Mouse (Mus musculus): ENCODE results near the gene Zswim3.

DNA sequence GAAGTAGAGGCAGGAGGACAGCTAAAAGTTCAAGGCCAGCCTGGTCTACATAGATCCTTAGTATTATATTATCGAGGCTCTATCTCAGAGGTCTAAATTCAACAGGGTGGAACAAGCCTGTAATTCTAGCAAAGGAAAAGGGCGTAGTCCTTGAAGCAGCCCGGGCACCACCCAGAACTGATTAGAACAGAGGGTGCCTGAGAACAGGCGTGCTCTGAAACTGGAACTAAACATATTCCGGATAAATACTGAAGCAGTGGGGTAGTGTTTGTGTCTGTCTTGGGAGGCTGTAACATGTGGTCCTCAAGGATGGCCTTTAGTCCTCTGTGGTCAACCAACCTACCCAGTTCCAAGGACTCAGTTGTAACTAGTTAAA, 30.9 kb upstream of the Zswim3 start:
- TF ChIP-seq CTCF (IDR thresholded peaks at IDR 0.05; ENCODE audit: low read depth, low read length) (no peak), POLR2A (IDR thresholded peaks at IDR 0.05; ENCODE audit: extremely low read depth, insufficient read depth, low read length) (no peak)

Measured in liver, adult 2 months (tissue).